Mouse (Mus musculus) heart, adult 9 months (tissue): ENCODE data around the gene Nol10.

Source experiments
- DNase-seq, 2 experiments: peaks; one replicate each; pipeline ENCODE4 v3.0.0; 2022; ENCODE audit warnings: low spot score in 2 of 2

Gene Nol10

DNA sequence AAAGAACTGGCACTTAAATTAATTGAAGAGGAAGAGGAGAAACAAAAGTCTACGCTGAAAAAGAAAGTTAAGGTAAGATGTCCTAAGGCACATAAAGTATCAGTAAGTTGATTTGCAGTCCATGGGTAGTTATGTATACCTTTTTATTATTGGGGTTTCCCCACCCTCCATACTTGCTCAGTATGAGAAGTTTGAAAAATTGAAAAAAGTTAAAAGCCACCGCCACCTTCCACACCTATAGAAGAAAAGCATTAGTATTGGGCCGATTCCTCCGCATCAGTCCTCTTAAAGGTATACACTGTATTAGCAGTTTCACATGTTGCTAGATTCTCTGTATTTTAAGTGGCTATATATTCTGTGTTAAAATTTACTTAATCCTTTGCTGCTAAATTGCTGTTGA lies 58.6 kb downstream of the Nol10 start:
- no peak for DNase-seq

DNA sequence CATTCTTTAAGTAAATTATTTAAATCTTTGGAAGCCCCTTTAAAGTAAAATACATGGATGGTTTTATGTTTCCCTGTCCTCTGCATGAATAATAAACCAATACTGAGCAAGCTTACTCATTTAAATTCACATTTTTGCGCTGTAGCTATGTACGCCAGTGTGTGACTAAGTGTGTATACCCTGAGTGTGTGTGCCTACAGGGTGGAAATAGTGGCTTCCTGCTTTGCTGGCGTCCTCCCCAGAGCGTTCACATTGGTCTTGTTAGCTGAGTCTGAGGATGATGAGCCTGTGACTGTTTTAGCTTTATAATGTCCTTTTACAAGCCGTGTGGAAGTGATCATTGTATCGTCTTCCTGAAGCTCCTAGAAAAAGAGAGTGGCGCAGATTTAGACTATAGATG lies 60.1 kb downstream of the Nol10 start:
- DNase-seq, result no peak

DNA sequence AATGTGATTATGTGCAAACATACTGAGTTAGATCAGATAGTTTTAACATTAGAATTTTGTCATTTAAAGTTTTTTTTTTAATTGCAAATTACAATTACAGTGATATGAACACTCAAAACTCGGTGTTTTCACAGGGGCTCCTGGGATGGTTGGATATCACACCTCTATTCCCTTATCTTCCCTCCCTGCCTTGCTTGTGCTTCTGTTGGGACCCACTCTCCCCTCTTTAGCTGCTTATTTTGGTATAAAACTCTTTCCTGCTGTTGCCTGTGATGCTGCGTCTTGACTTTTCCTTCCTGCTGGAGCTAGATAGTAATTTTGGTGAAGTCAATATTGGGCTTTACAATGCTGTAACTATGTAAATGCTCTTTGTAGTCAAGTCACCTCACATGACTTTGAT lies 63.0 kb downstream of the Nol10 start:
- no peak for DNase-seq

DNA sequence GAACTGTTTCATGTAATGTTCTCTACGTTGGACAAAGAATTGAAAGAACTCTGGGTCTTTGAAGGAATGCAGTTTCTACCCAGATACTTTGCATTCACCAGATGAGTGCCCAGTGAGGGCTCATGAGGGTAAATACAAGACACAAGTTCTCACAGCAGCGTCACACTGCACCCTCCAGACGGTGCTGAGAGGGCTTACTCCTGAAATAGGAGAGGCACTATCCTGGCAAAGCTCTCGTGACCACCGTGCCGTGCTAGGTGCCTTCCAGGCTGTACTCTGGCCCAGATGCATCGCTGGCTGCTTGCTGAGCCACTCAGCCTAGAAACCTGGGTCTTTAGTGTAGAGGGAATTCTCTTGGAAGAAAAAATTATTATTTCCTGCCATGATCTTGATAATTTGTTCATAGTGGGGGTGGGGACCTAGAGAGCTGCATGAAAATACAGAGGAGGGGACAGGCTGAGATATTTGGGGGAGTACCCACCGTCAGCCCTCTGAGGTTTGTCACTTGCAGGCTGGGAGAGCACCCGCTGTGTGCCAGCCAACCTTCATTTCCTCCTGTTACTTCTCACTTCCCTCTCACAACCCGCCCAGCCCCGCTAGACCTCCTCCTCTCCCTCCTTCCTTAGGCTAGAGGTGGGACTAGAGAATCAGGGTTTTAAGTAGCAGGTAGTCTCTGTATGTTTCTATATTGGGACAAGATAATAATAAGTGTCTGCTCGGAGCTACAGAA lies 63.7 kb downstream of the Nol10 start:
- DNase-seq, result no peak

DNA sequence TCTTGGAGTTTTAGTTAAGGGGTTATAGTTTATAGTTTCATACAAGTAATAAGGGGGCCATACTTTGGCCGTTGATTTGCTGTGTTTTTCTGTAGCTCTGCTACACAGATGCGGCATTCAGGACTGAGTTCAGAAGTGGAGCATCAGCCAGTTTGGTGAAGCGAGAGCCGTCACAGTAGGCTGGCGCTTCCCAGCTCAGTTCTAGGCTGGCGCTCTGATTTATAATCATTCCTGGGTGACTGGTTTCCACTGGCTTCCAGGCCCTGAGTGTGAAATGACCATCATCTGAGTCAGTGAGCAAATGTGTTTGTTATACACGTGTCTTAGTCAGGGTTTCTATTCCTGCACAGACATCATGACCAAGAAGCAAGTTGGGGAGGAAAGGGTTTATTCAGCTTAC lies 66.5 kb downstream of the Nol10 start:
- no peak for DNase-seq

DNA sequence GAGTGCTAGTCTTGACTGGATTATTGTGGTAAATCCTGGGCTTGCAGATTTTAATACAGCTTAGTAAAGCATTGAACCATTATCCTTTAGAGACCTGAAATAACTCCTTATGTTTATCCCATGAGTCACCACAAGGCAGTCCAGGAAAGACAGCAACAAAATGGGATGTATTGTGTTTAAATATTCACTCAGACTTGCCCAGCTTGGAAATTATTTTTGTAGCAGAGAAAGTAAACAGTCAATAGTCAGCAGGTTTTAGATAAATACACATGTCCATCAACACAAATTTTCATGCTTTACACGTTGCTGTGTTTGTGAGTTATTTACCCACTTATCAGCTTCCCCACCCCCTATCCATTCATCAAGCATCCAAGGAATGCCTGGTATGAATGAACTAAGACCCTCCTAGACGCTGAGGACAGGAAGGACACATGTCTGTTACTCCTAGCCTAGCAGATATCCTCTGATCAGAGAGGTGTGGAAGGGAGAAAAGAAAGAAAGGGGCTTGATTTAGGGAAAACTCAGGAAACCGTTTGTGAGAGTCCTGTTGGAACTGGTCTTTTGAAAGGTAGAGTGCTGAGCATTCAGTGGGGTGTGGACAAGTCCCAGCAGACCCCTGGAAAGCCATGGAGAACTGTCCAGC lies 72.0 kb downstream of the Nol10 start:
- DNase-seq, result no peak

DNA sequence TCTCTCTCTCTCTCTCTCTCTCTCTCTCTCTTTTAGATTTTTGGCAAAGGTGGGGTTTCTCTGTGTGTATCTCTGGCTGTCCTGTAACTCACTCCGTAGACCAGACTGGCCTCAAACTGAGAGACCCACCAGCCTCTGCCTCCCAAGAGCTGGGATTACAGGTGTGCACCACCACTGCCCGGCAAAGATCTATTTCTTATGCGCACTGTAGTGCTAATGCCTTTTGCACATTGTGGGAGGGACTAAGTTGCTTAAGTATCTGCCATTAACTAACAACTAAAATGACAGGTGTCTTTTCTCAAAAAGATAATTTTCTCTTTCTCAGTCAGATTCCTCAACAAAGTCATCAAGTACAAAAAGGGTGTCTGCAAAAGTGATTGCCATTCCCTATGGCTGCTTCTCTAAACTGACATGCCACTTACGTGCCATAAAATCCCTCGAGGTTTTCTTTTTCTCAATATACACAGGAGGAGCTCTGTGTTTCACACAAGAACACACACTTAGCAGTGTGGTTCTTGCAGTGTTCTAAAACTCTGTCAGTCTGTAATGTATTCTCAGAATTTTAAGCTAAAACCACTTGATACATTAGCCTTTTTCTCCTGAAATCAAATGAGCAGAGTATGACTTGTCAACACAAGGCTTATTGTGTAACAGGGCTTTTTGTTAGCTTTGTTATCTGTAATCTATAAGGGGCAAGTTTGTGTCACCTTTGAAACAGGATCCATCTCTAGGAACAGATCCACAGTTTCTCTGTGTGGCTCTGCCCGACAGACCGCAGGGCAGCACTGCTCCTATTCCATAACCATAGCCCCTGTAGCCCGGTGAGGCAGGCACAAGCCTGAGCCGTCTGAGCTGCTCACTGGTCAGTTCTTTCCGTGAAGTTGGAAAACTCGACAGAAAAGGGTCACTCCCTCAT lies 77.3 kb downstream of the Nol10 start:
- no peak for DNase-seq

DNA sequence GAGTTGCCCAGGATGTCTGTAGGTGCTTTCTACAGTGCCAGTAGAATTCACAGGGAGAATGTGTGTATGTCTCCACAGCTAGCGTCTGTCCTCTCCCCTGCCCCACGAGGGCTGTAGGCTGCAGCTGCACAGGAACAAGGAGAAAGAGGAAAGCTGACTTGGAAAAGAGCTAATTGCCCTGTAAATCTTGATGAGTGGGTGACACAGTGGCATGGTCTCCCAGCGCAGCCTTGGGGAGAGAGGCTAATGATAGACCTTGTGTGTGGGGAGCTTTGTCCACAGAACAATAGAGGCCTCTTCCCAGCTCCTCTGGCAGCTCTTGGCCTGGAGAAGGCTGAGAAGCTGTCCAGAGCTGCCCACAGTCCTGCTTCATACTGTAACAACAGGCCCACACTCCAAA lies 78.5 kb downstream of the Nol10 start:
- DNase-seq, result no peak

DNA sequence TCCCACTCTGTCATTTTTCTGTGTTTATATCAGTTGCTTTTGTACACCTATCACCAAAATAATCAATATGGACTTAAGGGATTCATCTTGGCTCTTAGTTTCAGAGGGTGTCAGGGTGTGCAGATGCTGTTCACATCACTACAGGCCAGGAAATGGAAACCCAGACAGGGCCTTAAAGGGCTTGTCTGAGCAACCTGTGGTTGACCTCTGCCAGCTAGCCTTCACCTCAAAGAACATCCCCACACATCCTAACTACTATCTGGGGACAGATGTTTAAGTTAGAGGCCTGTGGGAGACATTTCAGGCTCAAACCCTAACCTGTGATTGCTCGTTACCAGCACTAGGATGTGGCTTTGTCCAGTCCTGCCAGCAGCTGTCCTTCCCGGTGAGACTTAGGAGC lies 82.3 kb downstream of the Nol10 start:
- no peak for DNase-seq

DNA sequence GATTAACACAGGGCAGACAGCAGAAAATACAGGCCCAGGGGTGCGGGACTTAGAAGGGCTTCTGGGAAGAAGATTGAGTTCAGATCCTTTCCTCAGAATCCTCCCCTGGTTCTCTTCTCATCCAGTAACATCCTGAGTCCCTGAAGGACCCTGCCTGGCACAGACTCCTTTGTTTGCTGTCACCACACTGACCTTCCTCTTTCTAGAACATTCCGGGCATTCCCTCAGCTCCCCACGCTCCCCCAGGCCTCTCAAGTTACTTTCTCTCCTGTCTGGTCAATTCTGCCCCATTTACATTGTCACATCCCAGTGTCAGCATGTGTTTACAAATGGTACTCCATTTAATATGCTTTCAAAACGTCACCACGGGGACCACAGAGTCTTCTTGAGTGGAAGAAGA lies 82.9 kb downstream of the Nol10 start:
- DNase-seq, result no peak

DNA sequence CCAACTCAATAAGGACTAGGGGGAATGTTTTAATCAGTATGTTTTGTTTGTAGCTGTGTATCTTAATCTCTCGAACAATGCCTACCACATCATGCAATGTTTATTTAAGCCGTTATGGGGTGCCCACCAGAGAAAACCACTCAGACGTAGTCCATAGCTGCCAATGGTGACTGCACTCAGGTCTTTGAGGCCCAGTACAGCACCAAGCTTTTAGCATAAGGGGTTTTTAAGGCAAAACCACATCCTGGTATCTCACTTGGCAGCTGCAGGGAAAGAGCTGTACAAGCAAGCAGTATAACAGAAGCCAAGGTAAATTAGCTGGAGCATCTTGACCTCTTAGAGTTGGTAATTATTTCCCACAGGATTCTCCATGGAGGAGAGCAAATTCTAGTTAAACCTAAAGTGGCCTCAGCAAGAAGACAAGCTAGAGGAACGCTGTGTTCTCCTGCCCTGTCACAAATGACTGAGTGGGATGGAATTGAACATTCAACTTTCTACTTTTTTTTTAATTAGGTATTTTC lies 83.6 kb downstream of the Nol10 start:
- no peak for DNase-seq

DNA sequence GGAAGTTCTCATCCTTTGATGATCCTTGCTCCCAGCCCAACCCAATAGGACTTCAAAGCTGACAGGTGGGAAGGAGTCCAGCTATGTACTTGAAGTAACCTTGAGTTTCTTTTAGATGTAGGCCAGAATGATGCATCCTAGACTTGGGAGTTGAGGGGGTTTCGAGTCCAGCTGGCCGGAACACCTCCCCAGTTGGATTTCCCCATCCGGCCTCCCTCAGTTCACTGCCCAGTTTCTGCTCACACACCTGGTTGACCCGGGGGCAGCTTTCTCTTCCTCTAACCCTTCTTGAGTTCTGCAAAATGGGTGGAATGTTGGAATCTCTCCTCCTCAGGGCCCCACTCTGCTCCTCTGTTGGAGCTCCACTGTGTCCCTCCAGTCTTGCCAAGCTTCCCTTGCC lies 85.5 kb downstream of the Nol10 start:
- no peak for DNase-seq

DNA sequence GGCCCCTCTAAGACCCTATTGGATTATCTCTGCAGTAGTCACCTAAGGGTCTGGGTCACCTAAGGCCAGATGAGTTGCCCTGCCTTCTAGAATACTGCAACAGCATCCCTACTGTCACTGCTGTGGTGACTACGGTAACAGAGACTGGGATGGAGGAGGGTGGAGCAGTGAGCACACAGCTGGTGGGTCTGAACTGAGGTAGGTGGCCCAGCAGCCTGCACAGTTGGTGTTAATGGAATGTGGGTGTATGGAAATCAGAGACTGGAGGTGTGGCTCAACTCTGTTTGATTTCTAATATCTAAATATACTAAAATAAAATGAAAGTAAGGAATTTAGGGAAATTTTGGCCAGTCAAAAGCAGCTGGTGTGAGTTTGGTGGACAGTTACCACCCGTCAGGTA lies 88.2 kb downstream of the Nol10 start:
- DNase-seq, result no peak

DNA sequence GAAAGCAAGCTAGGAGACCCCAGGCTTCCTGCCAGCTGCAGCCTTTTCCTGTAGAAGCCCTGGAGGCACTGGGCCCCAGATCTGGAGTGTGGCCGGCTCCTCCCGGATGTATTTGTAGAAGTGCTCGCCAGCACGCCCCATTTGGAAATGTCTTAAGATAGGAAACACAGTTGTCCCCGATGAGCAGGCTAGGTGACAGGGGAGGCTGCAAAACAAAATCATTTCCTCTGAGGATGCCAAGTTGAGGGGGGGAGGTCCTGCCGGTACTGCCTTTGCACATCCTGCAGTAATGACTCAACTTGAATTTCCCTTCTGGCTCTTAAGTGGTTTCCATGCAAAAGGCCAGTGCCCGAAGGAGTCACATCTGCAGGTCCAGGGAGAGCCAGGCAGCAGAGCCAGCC lies 92.0 kb downstream of the Nol10 start:
- DNase-seq, result peak; percentile 76 to 88

DNA sequence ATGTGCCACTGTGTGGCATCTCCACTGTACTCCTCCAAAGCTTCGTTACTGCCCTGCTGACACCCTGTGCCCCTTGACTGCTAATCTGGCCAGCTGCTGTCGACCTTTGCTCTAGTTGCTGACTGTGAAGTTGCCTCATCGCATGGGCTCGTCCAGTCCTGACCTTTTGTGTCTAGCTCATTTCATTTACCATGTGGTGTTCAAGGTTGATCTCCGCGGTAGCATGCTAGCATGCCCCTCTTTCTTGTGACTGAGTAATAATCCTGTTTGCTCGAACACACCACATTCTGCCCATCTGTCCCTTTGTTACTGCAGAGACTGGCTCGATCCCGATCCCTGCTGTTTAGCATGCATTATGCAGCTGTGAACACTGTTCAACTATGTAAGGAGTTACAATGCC lies 93.2 kb downstream of the Nol10 start:
- DNase-seq, result peak in 1 of 2 experiments; percentile 23

DNA sequence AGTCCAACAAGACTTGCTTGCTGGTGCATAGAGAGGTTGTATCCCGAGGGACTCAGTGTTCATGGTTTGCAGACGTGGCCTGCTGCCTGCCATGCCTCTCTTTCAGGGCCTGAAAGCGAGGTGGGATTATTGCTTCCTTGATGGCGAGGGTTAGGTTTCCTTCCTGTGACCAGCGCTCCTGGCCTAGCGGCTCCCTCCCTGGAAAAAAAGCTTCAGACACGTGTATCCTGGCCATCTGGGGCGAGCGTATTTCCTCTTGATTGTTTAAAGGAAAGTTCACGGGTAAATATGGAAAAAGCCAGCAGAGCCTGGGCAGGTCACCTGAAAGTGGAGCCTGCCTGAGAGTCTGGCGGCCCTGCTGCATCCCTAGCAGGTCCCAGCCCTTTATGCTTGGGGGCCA lies 96.1 kb downstream of the Nol10 start:
- peak; percentile 72 to 88 for DNase-seq

DNA sequence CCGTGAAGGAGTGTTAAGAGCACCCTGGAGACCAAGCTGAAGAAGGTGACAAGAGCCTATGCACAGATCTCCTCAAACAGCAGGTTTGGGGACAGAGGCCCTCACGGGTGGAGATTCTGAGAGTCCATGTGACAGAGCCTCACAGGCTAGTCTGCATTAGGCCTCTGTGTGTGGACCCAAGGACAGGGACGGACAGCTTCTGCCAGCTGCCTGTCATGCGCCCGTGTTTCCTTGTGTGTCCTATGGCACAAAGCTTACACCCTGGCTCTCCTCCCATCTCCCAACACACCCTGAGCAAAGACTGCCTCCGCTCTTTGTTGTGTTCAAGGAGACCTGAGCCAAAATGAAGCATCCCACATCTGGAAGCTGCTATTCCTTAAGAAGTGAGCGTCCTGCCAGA lies 97.0 kb downstream of the Nol10 start:
- DNase-seq, result no peak

DNA sequence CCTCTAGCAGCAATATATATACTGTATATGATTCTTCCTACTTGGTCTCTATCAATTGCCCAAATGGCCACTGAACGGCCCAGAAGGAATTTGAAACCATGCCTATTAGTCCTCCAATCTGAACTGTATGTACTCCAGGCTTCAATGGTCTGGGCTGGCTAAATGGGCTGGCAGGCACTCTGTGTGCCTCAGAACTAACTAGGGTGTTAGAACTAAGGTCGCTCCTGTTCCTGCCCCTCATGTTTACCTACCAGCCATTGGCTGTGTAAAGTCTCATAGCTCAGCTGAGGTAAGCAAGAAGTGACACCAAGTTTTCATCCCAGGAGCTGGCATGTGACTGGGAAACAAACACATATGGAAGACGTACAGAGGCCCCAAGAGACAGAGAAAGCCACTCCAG lies 100.5 kb downstream of the Nol10 start:
- no peak for DNase-seq

DNA sequence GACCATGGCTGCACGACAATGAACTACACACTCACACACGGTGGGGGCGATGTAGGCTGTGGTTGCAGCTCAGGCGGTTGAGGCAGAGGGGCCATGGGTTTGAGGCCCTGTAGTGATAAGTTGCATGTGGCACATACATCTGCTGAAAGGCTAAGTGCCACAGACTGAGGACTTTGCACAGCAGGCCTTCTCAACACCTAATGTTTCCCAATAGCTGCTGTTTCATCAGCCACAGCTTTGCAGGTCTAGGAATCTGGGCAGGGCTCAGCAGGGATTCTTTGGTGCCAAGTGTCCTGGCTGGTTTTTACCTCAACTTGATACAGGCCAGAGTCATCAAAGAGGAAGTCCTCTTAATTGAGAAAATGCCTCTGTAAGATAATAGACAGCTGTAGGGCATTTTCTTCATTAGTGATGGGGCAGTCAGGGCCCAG lies 101.4 kb downstream of the Nol10 start:
- DNase-seq, result no peak

DNA sequence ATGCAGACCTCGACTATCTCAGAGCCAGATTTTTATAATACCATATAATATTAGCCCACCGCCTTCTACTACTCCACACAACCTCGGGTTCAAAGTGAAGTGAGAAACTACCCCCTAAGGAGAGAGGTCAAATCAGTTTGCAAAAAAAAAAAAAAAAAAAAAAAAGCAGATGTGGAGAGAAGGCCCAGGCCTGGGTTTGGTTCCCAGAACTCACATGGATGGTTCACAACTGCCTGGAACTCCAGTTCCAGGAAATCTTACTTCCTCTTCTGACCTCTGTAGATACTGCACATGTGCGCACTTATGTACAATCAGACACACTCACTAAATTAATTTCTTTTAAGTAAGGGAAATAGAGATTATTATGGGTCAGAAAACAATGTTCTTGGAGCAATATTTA lies 102.2 kb downstream of the Nol10 start:
- no peak for DNase-seq

DNA sequence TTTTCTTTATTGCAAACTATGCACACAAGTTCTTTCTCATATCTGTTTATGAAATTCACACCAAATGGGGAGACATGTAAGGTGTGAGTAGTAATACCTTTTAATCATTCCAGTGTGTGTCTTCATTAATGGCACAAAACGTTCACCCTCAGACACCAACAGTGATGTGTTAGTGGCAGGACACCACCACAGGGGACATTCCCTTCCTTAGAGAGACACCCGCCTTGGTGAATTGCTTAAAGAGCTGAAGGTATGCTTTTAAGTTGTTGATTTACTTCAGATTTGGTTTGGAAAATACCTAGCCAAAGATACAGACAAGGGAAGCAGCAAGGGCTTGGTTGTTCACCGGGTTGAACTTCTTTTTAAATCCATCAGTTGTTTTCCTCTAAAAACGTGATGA lies 102.7 kb downstream of the Nol10 start:
- DNase-seq, result no peak

DNA sequence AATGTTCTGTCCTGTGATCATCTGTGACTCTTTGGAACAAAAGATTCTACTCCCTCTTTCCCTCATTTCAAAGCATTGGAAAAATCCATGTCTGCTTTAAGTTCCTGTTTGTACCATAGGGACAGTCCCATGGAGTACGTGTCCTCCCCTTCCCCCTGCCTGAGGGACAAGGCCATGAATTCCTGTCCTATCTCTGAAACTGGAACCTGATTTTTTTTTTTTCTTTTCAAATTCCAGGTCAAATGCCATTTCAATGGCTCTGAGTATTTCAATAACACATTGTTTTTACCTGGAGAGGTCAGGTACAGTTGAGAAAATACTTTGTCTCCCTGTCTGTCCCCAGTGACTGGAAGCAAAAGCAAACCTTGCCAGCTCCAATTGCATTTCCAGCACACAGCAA lies 104.0 kb downstream of the Nol10 start:
- DNase-seq, result no peak

DNA sequence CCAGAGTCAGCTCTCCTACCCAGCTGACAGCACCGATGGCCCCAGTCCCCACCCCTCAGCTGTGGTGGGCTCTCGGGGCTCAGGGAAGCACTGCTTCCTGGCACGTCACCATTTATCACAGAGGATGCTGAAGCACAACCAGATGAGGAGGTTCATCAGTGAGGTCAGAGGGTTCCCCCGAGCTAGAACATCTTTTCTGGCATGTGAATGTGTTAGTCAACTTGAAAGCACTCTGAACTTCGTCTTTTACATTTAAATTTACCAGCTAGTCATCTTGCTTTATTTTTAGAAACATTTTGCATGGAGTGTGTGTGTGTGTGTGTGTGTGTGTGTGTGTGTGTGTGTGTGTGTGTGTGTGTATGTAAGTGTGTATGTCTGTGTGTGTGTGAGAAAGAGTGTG lies 105.7 kb downstream of the Nol10 start:
- no peak for DNase-seq
